Mouse (Mus musculus): Measurements from ENCODE around the gene Ccdc84.
A peak's percentile ranks its signal among the peaks of the same experiment; 100 is the strongest.
"Not testable (repeated sequence)": the region's sequence is repeated elsewhere in the genome, so short reads cannot be mapped to it uniquely, and the experiment has no call there.

The Ccdc84 gene

DNA sequence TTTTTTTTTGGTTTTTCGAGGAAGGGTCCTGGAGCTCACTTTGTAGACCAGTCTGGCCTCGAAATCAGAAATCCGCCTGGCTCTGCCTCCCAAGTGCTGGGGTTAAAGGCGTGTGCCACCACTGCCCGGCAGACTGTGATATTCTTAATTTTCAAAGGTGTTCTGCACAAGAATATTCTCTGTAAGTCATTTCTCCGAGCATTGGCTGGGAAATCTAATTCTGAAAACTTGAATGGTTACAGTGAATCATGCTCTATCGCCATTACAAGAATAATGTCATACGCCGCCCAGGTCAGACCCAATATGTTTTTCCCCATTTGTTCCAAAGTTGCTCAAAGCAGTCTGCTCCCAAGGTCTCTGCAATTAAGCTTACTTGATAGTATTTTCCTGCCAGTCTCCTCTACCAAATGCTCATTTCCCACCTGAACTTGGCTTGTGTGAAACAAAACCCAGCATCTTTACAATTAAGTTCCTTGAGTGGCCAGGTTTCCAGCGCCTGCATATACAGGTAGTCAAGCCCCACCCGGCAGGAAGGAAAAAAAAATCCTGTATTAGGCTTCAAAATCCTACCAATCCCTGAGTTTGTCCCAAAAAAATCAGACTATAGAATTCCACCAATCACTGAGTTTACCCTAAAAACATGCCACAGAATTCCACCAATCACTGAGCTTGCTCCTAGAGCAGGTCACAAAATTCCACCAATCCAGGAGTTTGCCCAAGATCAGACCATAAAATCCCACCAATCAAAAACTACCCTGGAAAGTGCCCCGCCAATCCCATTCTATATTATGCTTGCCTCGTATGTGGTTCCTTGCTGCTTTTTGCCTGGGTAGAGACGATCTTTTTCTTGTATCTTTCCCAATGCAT lies at the start of gene Ccdc84:
Ccdc84 (minus strand) TSS at position 51 of the 867 bp plus-strand sequence.
- DNase-seq (ENCODE audit: low spot score): no peak

DNA sequence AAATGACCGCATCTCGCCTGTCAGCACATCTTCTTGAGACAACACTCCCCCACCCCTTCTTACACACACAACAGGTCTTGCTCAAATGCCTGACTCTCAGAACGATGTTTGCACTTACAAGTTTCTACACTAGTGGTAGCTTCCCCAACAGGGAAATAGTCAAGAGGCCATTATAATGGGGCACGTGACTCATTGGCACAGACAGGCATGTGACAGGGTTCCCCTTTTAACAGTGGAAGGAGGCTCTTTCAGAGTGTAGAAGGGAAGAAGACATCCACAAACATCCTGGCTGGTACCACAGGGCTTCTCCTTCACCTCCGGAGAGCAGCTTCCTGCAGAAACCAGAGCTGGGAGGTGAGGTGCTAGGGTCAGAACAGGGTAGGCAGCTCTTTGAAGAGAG lies 43.6 kb upstream of the Ccdc84 start:
- no peak for DNase-seq (ENCODE audit: low spot score)

DNA sequence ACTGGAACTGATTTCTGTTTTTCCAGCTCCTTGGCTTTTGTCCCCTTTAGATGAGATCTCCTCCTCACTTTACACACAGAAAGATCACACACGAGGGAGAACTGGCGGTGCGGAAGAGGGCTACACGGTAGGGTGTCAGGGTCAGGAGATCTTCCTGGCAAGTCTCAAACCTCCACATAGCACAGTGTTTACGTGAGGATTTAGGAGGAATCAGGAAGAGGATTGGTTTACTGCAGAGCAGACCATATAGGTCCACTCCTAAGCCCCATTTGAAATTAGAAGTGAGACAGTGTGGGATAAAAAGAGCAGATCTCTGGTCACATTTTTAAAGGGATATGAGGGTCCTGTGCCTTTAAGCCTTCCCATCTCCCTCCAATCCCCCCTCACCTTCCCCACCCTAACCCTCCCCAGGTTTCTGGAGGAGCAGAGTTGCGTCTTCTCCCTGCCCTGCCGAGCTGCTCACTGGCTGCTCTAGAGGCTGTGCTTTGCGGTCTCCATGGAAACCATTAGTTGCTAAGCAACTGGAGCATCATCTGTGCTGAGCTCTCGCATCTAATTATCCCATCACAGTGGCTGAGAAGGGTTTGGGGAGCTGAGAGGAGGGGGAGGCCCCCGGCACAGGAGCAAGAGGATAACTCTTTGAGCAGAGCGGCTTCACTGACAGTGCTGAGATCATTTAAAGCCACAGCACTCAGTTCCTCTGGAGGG lies 38.8 kb upstream of the Ccdc84 start:
- DNase-seq (ENCODE audit: low spot score): no peak

DNA sequence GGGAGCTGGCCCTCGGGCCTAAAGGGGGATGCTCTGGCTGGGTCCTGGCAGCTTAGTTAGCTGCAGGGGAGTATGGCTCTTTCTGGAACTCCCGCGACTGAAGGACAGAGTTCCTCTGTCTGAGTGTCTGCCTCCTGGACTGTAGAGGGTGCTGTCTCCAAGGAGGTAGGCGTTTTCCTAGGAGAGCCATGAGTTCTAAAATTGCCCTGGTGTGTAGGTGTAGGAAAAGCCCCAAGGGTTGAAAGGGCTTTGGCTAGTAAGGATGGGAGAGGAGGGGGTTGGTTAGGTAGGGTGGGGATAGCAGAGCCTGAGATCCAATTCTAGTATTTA lies 36.5 kb upstream of the Ccdc84 start, which contains the start of gene Upk2:
Upk2 (minus strand) TSS at position 86 of the 330 bp plus-strand sequence.
- DNase-seq (ENCODE audit: low spot score): no peak

DNA sequence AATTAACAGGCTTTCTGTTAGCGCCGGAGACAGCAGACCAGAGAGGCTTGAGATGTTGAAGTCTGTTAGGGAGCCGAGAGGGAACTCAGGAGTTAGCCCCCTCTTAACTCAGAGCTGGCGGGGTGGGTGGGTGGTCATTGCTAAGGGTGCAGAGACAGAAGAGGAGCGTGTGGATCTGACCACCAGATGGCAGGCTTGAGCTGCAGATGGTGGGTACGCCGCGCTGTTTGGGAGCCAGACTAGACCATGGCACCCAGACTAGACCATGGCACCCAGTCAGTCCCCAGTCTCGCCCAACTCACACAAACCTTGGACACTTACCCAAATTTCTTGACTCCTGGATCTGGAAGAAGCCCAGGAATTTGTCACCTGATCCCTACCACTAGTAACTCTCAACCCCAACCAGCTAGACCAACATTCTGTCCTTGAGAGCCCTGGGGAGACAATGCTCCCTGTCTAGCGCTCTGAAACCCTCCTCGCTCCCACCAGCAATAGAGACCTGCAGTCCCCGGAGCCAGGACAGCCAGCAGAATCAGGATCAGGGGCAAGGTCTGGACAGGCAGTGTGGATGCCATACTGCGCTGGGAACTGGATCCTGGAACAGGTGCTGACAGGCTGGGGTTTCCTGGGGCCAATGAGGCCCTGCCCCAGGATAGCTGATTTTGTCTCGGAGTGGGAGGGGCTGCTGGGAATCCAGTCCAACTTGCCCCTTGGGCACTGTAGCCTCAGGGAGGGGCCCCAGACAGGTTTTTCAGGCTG lies 35.9 kb upstream of the Ccdc84 start:
- peak; percentile 91 for DNase-seq (ENCODE audit: low spot score)

DNA sequence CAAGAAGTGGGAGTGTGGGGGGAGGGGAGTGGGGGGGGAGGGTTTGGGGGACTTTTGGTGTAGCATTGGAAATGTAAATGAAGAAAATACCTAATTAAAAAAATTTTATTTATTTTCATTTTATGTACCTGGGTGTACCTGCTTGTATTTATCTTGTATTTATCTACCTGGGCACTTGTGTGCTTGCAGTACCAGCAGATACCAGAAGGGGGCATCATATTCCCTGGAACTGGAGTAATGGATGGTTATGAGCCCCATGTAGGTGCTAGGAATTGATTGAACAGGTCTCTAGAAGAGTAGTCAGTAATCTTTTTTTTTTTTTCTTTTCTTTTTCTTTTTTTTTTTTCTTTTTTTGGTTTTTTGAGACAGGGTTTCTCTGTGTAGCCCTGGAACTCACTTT lies 32.0 kb upstream of the Ccdc84 start:
- no peak for DNase-seq (ENCODE audit: low spot score)

DNA sequence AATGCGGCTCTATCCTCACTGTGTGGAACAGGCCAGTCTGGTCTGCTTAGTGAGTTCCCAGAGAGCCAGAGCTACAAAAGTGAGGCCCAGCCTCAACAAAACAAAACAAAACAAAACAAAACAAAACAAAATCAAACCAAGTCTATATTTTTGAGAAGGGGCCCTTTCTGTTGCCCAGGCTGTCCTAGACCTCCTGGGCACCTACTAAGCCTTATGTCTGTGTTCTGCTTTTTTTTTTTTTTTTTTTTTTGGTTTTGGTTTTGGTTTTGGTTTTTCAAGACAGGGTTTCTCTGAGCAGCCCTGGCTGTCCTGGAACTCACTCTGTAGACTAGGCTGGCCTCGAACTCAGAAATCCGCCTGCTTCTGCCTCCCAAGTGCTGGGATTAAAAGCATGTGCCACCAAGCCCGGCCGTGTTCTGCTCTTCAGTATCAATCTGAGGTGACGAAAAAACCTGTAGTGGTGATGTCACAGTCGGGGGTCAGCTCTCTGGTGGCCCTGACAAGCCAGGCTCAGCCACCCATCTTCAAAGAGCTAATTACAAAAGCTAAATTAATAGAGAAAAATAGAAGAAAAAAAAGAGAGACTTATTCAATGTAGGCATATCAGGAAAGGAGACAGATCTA lies 26.1 kb upstream of the Ccdc84 start:
- not testable (repeated sequence) for DNase-seq (ENCODE audit: low spot score)

DNA sequence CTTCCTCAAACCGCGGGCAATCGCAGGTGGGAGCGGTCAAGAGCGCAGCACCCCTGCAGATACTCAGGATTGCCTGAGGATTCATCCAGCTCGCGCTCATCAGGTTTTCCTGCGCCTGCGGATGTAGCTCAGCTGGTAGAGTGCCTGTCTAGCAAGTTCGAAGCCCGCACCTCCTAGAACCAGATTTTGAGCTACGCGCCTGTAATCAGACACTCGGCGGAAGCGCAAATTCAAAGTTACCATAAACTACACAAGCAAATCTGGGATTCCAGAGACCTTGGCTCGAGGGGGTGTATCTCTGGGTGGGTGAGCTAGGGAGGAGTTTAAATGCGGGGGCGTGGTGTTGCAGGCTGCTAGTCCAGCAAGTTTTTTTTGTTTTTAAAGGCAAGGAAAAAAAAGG lies 22.6 kb upstream of the Ccdc84 start, which contains the start of gene Foxr1:
Foxr1 (minus strand) TSS at position 176 of the 400 bp plus-strand sequence.
- no peak for DNase-seq (ENCODE audit: low spot score)

DNA sequence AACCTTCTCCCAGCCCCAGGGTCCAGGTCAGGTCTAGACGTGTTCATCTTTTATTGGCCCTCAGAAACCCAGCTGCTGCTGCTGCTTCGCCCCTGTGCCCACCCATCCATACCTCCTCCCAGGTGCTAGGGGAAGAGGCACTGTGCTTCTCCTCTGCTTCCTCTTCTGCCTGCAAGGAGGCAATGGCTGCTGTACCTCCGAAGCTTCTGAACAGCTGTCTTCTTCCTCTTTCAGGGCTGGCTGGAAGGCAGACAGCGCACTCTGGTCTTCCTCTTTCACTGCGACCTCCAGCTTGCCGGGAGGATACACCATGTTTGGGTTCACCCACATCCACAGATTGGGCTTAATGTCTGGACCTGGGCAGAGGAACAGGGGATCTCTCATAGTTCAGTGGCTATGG lies 17.4 kb upstream of the Ccdc84 start:
- no peak for DNase-seq (ENCODE audit: low spot score)

DNA sequence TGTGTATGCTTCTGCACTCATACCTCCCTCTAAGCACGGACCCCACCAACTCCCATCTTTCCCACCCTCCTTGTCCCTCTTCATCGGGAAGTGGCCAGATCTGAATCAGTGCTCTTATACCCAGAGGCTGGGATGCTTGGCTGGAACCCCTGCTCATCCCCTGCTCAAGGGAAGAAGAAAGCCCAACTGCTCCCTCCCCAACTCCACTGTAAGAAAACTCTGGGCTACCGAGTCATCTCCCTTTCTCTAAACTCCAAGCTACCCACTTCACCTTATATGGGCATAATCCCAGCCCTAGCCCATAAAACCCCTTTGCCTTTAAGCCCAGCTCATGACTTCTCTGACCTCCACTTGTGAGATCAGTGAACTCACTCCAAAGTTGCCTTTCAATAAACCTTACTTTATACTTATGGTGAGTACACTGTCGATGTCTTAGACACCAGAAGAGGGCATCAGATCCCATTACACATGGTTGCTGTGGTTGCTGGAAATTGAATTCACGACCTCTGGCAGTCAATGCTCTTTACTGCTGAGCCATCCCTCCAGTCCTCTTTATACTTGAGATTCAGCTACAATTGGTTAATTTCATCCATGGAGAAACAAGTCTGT lies 14.3 kb upstream of the Ccdc84 start:
- no peak for DNase-seq (ENCODE audit: low spot score)

DNA sequence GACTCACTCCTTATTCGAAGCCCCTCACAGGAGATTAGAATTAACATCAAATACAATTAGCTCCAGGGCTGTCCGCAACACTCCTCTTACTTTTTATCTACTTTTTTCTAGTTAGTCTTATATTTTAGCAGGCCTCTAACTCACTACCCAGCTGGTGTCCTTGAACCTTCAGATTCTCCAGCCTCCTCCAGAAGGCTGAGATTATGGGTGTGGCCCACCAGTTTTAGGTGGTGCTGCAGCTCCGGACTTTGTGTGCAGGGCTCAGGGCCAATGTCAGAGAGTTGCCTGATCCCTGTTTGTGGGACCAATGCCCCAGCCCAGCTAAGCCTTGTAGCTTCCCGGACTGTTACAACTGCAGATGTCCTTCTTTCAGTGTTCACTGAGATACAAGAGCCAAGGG lies 5.2 kb upstream of the Ccdc84 start:
- DNase-seq (ENCODE audit: low spot score): no peak

DNA sequence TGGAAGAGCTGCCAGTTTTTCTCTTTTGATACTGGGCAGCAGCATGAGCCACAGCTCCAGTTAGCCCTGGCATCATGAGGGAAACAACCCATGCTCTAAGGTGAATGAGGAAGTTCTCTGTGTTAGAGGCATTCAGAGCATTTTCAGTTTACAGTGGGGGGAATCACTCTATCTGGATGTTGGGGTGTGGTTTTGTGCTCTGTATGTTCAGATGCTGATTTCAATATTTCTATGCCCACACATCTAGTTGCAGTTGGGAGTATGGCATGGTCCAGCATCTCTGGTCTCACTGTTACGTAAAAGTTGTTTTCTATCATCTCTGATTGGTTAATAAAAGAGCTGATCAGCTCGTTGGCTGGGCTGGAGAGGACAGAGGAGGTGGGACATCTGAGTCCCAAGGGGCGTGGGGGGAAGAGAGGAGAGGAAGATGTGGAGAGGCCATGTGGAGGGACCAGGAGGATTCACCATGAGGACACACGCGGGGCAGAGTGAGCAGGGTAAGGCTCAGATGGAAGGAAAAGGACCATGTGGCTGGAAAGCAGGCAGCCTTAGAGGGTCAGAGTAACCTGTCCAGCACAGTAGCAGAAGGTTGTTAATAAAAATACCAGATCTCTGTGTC lies 2.0 kb upstream of the Ccdc84 start:
- no peak for DNase-seq (ENCODE audit: low spot score)

DNA sequence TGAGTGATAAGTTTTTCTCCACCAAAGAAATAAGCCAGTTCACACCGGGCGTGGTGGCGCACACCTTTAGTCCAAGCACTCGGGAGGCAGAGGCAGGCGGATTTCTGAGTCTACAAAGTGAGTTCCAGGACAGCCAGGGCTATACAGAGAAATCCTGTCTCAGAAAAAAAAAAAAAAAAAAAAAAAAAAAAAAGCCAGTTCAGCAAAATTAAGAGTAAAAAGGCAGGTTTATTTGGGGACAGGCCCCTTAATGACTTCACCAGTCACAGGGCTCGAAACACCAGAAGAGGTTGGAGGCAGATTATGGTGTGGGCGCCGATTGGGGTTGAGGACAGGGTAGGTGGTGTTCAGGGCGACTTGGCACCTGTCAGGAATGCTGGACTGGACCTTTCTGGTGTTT lies 1.4 kb upstream of the Ccdc84 start:
- not testable (repeated sequence) for DNase-seq (ENCODE audit: low spot score)

DNA sequence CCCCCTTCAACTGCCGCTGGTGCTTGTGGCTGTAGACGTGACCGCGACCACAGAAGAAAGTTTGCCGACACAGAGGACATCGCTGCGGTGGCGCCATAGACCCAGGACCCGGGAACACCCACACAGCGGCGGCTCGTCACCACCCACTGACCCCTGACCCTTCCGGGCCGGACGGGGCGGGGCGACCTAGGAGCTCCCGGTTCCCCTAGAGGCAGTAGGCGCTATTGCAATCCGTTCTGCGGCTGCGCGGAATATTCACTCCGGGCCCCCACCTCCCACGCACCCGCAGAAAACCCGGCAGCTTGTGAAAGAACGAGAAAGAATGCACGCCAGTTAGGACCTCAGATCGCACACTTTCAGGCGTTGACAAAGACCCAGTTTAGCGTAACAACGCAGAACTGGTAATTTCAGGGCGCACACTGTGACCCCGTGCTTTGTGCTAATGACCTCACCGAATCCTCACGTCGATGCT lies 441 bp downstream of the Ccdc84 start:
- DNase-seq (ENCODE audit: low spot score): peak; percentile 97

DNA sequence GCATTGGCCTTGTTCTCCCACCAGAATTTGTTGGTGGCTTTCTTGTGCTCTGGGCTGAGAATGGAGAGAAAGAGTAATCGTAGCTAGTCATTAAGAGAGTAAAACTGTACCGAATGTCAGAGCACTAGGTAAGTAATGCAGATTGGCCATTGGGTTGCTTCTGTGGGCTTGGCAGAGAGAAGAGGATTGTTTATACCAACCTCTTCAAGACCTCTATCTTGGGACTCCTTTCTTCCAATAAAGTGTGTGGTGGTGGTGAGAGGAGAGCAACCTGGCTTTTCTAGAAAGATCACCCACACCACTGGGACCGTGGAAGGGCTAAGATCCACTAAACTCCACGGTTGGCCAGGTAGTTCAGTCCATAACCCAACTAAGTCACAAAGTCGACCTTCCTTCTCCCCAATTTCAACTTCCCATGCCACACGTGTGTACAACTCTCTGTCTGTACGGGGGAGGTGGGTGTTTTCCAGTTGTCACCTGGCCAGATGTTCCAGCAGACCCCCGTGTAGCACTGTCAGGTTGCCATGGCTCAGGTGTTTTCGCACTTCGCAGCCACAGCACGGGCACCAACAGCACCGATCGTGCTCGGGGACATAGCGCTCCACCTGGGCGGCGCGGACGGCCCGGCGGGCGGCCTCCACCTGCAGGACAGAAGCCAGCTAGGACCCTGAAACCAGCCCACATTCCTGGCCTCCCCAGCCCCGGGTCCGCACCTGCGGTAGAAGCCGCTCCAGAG lies 1.0 kb downstream of the Ccdc84 start:
- no peak for DNase-seq (ENCODE audit: low spot score)

DNA sequence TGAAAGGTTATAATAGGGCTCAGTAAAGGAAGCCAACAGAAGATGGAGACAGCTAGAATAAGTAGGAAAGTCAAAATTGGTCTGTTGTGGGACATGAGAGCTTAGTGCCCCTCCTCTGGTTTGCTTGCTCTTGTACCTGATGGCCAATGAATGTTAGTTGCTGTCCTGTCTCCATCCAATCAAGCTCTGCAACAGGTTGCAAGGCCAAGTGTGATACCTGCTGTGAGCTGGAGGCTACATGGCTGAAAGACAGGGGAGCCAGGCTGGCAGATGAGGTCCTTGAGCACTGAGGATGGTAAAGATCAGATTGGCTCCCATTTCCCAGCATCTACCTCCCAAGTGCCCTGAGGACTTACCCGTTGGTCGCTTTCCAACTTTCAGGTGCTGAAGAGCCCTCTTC lies 5.6 kb downstream of the Ccdc84 start:
- no peak for DNase-seq (ENCODE audit: low spot score)

DNA sequence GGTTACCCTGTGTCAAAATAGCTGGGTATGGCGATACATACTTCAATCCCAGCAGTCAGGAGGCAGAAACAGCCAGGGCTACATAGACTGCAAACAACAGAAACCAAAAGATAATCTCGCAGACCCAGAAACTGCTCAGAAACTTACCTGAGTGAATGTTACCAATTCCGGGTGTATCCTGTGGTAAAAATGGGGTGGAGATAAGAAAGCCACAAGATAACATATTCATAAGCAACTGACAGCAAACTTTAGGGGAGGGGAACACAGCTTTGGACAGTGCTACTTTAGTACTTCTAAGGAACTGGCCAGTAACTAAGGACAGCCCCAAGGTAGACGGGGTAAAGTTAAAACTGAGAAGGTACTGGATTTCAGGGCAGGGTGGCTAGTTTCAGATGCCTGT lies 6.1 kb downstream of the Ccdc84 start:
- DNase-seq (ENCODE audit: low spot score): no peak

DNA sequence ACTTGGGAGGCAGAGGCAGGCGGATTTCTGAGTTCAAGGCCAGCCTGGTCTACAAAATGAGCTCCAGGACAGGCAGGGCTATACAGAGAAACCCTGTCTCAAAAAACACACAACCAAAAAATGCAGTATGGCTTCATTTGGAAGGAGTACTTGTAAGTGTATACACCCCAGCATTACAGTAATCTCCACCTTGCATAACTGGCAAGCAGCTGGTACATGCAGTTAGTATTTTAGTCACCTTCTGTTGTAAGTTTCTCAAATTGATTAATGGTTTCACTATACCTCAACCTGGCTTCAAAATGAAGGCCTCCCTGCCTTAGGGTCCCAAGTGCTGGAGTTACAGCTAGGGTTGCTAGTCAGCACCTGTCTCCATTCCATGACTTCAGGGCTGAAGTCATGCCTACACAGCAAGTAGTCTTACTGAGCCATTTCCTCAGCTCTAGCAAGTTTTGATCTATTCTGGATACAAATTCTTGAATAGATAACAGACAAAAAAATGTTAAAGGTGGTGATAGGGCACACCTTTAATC lies 6.7 kb downstream of the Ccdc84 start:
- DNase-seq (ENCODE audit: low spot score): no peak

DNA sequence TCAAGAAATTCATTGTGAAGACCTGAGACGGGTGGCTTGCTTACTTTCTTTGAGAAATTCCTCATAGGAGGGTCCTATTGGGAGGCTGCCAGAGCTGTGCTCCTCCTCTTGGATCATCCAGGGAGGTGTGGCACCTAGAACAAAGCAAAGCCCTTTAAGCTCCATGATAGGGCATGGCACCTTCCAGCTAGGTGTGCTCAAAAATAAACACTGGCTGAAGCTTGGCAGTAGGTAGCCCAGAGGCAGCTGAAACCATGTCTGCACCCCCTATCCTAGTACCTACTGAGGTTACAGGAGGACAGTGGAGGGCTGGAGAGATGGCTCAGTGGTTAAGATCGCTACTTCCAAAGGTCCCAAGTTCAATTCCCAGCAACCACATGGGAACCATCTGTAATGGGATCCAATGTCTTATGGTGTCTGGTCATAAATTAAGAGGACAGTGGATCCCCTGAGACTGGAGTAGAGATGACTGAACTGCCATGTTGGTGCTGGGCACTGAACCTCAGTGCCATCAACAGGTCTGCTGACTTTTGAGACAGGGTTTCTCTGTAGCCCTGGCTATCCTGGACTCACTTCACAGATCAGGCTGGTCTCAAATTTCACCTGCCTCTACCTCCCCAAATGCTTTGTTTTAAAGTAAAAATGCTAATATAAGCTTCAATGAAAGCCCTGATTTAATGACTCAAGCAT lies 7.6 kb downstream of the Ccdc84 start:
- no peak for DNase-seq (ENCODE audit: low spot score)

DNA sequence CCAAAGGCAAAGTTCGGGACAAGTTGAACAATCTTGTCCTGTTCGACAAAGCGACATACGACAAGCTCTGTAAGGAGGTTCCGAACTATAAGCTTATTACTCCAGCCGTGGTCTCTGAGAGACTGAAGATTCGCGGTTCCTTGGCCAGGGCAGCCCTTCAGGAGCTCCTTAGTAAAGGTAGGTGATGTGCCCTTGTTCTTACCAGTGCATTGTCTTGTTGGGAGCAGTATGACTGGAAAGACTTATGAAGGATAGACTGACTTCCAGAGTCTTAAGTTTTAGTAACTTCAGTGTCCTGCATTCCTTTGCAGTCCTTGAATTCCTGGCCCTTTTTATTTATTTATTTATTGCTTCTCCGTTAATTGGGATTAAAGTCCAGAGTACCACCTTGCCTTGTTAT lies 9.7 kb downstream of the Ccdc84 start:
- DNase-seq (ENCODE audit: low spot score): not testable (repeated sequence)
